Mouse (Mus musculus) cerebellum, adult 9-10 months (tissue): ENCODE results near the gene Ihh.

Source experiments
- DNase-seq: peaks from one replicate; pipeline ENCODE4 v3.0.0; 2022

The Ihh gene

GRCm38 (mm10) chr1:74941651-74942360 lies 9.7 kb downstream of the Ihh start:
- no peak for DNase-seq

GRCm38 (mm10) chr1:74939762-74940161 lies 11.7 kb downstream of the Ihh start:
- no peak for DNase-seq

GRCm38 (mm10) chr1:74936221-74936830 lies 15.1 kb downstream of the Ihh start:
- no peak for DNase-seq

GRCm38 (mm10) chr1:74935402-74935801 lies 16.1 kb downstream of the Ihh start, which contains the start of gene Cfap65:
Gene Cfap65, minus strand, starts transcription at chr1:74935599.
- DNase-seq, result no peak

- DNase-seq, result no peak
These were observed 23.7 kb downstream of the Ihh start for GRCm38 (mm10) chr1:74927621-74928296.

- peak; percentile 25 for DNase-seq
These were observed 24.8 kb downstream of the Ihh start for GRCm38 (mm10) chr1:74926721-74927120.

- DNase-seq, result no peak
These were observed 27.0 kb downstream of the Ihh start for GRCm38 (mm10) chr1:74924464-74924863.

- no peak for DNase-seq
These were observed 35.8 kb downstream of the Ihh start for GRCm38 (mm10) chr1:74915706-74916105.

GRCm38 (mm10) chr1:74902191-74902590 lies 49.3 kb downstream of the Ihh start:
- no peak for DNase-seq

- DNase-seq, result peak; percentile 64
These were observed 49.8 kb downstream of the Ihh start for GRCm38 (mm10) chr1:74901686-74902085.

- no peak for DNase-seq
These were observed 50.9 kb downstream of the Ihh start for GRCm38 (mm10) chr1:74900341-74901285.

- DNase-seq, result no peak
These were observed 52.6 kb downstream of the Ihh start for GRCm38 (mm10) chr1:74898656-74899431.

- DNase-seq, result no peak
These were observed 53.5 kb downstream of the Ihh start for GRCm38 (mm10) chr1:74897976-74898375.
